In the genomic region with DNA sequence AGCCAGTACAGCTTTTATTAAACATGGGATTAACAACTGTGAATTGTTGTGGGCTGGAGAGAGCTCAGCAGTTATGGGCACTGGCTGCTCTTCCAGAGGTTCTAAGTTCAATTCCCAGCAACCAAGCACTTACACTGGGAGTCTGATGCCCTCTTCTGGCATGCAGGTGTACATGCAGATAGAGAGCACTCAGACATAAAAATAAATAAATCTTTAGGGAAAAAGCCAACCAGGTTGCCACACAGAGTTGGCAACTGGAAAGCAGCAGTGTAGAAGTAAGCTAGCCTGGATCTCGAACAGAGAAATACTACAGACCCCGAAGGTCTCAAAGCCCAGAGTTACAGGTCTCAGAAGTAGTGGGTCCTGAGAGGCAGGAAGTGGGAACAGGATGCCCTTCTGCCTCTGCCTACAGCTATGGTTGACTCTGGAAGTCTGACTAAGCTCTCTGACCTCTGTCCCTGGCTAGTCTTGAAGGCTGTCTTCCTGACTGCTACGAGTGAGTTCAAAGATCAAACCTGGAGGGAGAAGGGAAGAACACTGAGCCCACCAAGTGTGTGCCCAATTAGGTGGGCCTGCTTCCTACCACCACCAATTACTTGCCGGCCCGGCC, we compare ENCODE assay signal across 9 mouse cellular contexts. TPM values are rescaled to one million over a fixed set of nuclear protein-coding genes. Genes with fewer than 3 reads are reported as not detected.
DNase-seq lines count a peak whose midpoint lies in the region; ATAC-seq and TF ChIP-seq lines count a peak whose summit lies in the region.
"Had no signal": no experiment of that assay in that cellular context is flagged by ENCODE, and none has a peak within 500 bp of the region (broad histone marks: within the 10 kb centered on the region; RNA-seq: fewer than 3 reads in every experiment).

No protein-coding gene starts in this region.

- H3K36me3 ChIP-seq in liver, embryonic 11.5 days (ENCODE audit: control insufficient read depth, insufficient read depth, low read length): no peaks in the 10 kb centered on the region
- H3K36me3 ChIP-seq in liver, postnatal 0 days (replicated peaks; ENCODE audit: insufficient read depth, low read length): no peaks in the 10 kb centered on the region
- H3K36me3 ChIP-seq: midbrain, embryonic 12.5 days had no signal

- H3K4me2 ChIP-seq in liver, embryonic 11.5 days: no peak overlapping the region
- H3K4me2 ChIP-seq in liver, postnatal 0 days (ENCODE audit: low read depth, low read length): no peak overlapping the region

- H3K4me1 ChIP-seq in liver, embryonic 11.5 days (replicated peaks; ENCODE audit: control insufficient read depth, insufficient read depth, low read length): peaks cover 12% of the 10 kb centered on the region
- peaks cover 17% of the 10 kb centered on the region for H3K4me1 ChIP-seq in liver, postnatal 0 days (ENCODE audit: insufficient read depth)
- H3K4me1 ChIP-seq: midbrain, embryonic 12.5 days had no signal

- 39% methylated on average over 5 of the region's 5 CpGs for WGBS in liver, embryonic 11.5 days
- WGBS in liver, postnatal 0 days (ENCODE audit: insufficient replicate concordance): 40% methylated on average over 5 of the region's 5 CpGs

- H3K27me3 ChIP-seq in liver, embryonic 11.5 days (replicated peaks; ENCODE audit: control insufficient read depth, insufficient read depth, low read length): no peaks in the 10 kb centered on the region
- no peaks in the 10 kb centered on the region for H3K27me3 ChIP-seq in liver, postnatal 0 days (ENCODE audit: insufficient read depth, low read length)
- H3K27me3 ChIP-seq: midbrain, embryonic 12.5 days had no signal

- no peak overlapping the region for H3K4me3 ChIP-seq in liver, embryonic 11.5 days (ENCODE audit: low read depth, low read length)
- no peak overlapping the region for H3K4me3 ChIP-seq in liver, postnatal 0 days (ENCODE audit: low read depth, low read length)
- H3K4me3 ChIP-seq: midbrain, embryonic 12.5 days had no signal

- no peak overlapping the region for H3K27ac ChIP-seq in liver, embryonic 11.5 days (ENCODE audit: low read depth, low read length)
- H3K27ac ChIP-seq in liver, postnatal 0 days (ENCODE audit: low read depth): no peak overlapping the region
- H3K27ac ChIP-seq: midbrain, embryonic 12.5 days had no signal

- ATAC-seq in liver, embryonic 11.5 days (replicated peaks; ENCODE audit: low FRiP score): no peak
- ATAC-seq in liver, postnatal 0 days: no peak

- TF ChIP-seq CTCF in liver, postnatal 0 days (IDR thresholded peaks at IDR 0.05; ENCODE audit: low read depth): peak; percentile 82

- peak; percentile 34 for DNase-seq in adrenal gland, adult 2 months
- no peak for DNase-seq in adrenal gland, postnatal 4 days (ENCODE audit: low spot score in 2 of 2)
- peak; percentile 31 for DNase-seq in liver
- DNase-seq in liver, embryonic 11.5 days (ENCODE audit: low spot score): no peak
- DNase-seq in embryo, embryonic 11 days: peak; percentile 45
- DNase-seq in liver, postnatal 0 days: peak; percentile 44
- DNase-seq in right cerebral cortex, postnatal 4 days: no peak
- DNase-seq in gastrocnemius, postnatal 10 days: no peak

- no peaks in the 10 kb centered on the region for H3K9me3 ChIP-seq in liver, embryonic 11.5 days (ENCODE audit: control insufficient read depth, low read length)
- no peaks in the 10 kb centered on the region for H3K9me3 ChIP-seq in liver, postnatal 0 days (ENCODE audit: low read length)
- H3K9me3 ChIP-seq: midbrain, embryonic 12.5 days had no signal

- TF ChIP-seq EP300 in liver, postnatal 0 days (IDR thresholded peaks at IDR 0.05; ENCODE audit: low read depth): no peak

- no peak overlapping the region for H3K9ac ChIP-seq in liver, embryonic 11.5 days (ENCODE audit: low read depth, low read length)
- no peak overlapping the region for H3K9ac ChIP-seq in liver, postnatal 0 days (replicated peaks)
- H3K9ac ChIP-seq: midbrain, embryonic 12.5 days had no signal

RNA-seq across cellular contexts. Expression of a gene that starts 2.0 kb away (rescaled TPM):
- total RNA-seq in adrenal gland, adult 2 months (2021): 100 to 1,000 TPM in 1 of 2 experiments, 10 to 100 TPM in 1; 82.5 to 132 TPM
- polyA plus RNA-seq in adrenal gland, adult 2 months (2012; rRNA removed): 564 and 655 TPM in 2 replicates
- 100 to 1,000 TPM in 1 of 2 experiments, 10 to 100 TPM in 1; 99.5 to 103 TPM for total RNA-seq in adrenal gland, postnatal 4 days (2021)
- polyA plus RNA-seq in liver, embryonic 11.5 days (2014; fragmentation: Nextera tagmentation; extraction: Ambion mirVana): 141 and 146 TPM in 2 replicates
- polyA plus RNA-seq in liver, postnatal 0 days (2015; fragmentation: Nextera tagmentation; extraction: Ambion mirVana): 127 and 139 TPM in 2 replicates
- 100 to 1,000 TPM; 104 to 112 TPM for total RNA-seq in gastrocnemius, postnatal 10 days (2021)

RNA-seq across cellular contexts. Expression of a gene that starts 19.8 kb away (rescaled TPM):
- total RNA-seq in adrenal gland, adult 2 months (2021): 100 to 1,000 TPM; 121 to 164 TPM
- 34.1 and 34.9 TPM in 2 replicates for polyA plus RNA-seq in adrenal gland, adult 2 months (2012; rRNA removed)
- 100 to 1,000 TPM; 225 to 239 TPM for total RNA-seq in adrenal gland, postnatal 4 days (2021)
- polyA plus RNA-seq in liver, embryonic 11.5 days (2014; fragmentation: Nextera tagmentation; extraction: Ambion mirVana): 39.7 and 46.2 TPM in 2 replicates
- polyA plus RNA-seq in liver, postnatal 0 days (2015; fragmentation: Nextera tagmentation; extraction: Ambion mirVana): 18.0 and 19.1 TPM in 2 replicates
- 100 to 1,000 TPM; 113 to 137 TPM for total RNA-seq in gastrocnemius, postnatal 10 days (2021)

Comparison
In these comparisons a context has a peak if more than half of its experiments do, and no peak if none do; other contexts are left out.
1. DNase-seq: peak in adrenal gland, adult 2 months (single experiment), liver (single experiment), embryo, embryonic 11 days (single experiment) and liver, postnatal 0 days (single experiment); none in adrenal gland, postnatal 4 days (0 of 2), liver, embryonic 11.5 days (single experiment), right cerebral cortex, postnatal 4 days (single experiment) and gastrocnemius, postnatal 10 days (single experiment).